Mouse (Mus musculus) cerebellum, adult (tissue): ENCODE results near the gene Gimap9.
A peak's percentile ranks its signal among the peaks of the same experiment; 100 is the strongest.

Experiments used
- ATAC-seq: cut with Nextera tagmentation; 2 replicates; pipeline ENCODE4 v1.9.2; 2017; ENCODE audit warnings: mild to moderate bottlenecking, moderate library complexity, mixed read lengths; ENCODE audit not compliant: insufficient number of reproducible peaks, low FRiP score, low TSS enrichment

Gene Gimap9

GRCm38 (mm10) chr6:48675931-48676859 lies at the start of gene Gimap9:
Gimap9 (plus strand) TSS chr6:48676129.
- no peak for ATAC-seq

- ATAC-seq: 0 out of 2 replicates have a peak, but pooled peaks have one; percentile 2
Observed at GRCm38 (mm10) chr6:48626464-48626863, 49.5 kb upstream of the Gimap9 start, which contains the start of gene AI854703. AI854703 (plus strand) TSS chr6:48626764.

- ATAC-seq: peak; percentile 61
Observed at GRCm38 (mm10) chr6:48626984-48627383, 48.9 kb upstream of the Gimap9 start.

- ATAC-seq: no peak
Observed at GRCm38 (mm10) chr6:48627511-48627924, 48.4 kb upstream of the Gimap9 start.

GRCm38 (mm10) chr6:48628377-48628776 lies 47.6 kb upstream of the Gimap9 start:
- no peak for ATAC-seq

- 0 out of 2 replicates have a peak, but pooled peaks have one; percentile 18 for ATAC-seq
Observed at GRCm38 (mm10) chr6:48628808-48629660, 46.9 kb upstream of the Gimap9 start.

- 0 out of 2 replicates have a peak, but pooled peaks have one; percentile 1 for ATAC-seq
Observed at GRCm38 (mm10) chr6:48629661-48630034, 46.3 kb upstream of the Gimap9 start.

- no peak for ATAC-seq
Observed at GRCm38 (mm10) chr6:48630831-48631230, 45.1 kb upstream of the Gimap9 start.

GRCm38 (mm10) chr6:48635105-48635504 lies 40.8 kb upstream of the Gimap9 start:
- no peak for ATAC-seq

- ATAC-seq: no peak
Observed at GRCm38 (mm10) chr6:48636515-48636914, 39.4 kb upstream of the Gimap9 start.

- no peak for ATAC-seq
Observed at GRCm38 (mm10) chr6:48637811-48638500, 38.0 kb upstream of the Gimap9 start.

GRCm38 (mm10) chr6:48638553-48638952 lies 37.4 kb upstream of the Gimap9 start:
- ATAC-seq: no peak

- no peak for ATAC-seq
Observed at GRCm38 (mm10) chr6:48641391-48641790, 34.5 kb upstream of the Gimap9 start.

- ATAC-seq: peak; percentile 70
Observed at GRCm38 (mm10) chr6:48642764-48643292, 33.1 kb upstream of the Gimap9 start.

GRCm38 (mm10) chr6:48645660-48646308 lies 30.1 kb upstream of the Gimap9 start:
- ATAC-seq: no peak

GRCm38 (mm10) chr6:48646309-48646690 lies 29.6 kb upstream of the Gimap9 start:
- no peak for ATAC-seq

- no peak for ATAC-seq
Observed at GRCm38 (mm10) chr6:48646995-48647394, 28.9 kb upstream of the Gimap9 start, which contains the start of gene Gimap8. Gimap8 (plus strand) TSS chr6:48647234.

- no peak for ATAC-seq
Observed at GRCm38 (mm10) chr6:48647611-48648010, 28.3 kb upstream of the Gimap9 start.

GRCm38 (mm10) chr6:48648779-48649178 lies 27.1 kb upstream of the Gimap9 start:
- ATAC-seq: no peak
